Mouse (Mus musculus): Measurements from ENCODE around the gene Anp32a.

DNA sequence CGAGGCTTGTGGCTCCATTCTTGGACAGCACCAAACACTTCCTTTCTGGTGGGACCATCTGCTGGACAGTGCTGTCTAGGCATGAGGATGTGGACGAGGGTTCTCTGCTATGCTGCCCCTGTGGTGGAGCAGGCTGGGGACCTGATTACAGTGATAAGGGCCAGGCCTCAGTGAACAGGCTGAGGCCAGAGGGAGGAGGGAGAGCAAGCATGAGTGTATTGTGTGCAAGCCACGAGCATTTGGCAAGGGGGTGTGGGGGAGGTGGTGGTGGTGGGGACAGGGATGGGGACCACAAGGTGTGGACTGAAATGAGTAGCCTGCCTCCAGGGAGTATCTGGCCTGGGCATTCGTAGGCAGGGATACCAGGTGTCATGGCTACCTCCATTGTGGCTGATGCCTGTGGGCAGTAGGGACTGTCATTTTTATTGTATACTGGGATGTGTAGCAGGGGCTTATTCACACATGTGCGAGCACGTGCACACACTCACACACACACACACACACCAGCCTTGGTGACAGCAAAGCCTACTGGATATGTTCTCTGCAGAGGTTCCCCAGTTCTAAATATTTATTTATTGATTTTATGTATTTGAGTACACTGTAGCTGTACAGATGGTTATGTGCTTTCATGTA lies 29.7 kb downstream of the Anp32a start:
- TF ChIP-seq EP300 (IDR thresholded peaks at IDR 0.05; ENCODE audit: insufficient read depth, low read depth, low read length): no peak
- TF ChIP-seq POLR2A (IDR thresholded peaks at IDR 0.05; ENCODE audit: insufficient read depth, low read depth, low read length): no peak

All from heart, adult 2 months (tissue).